Mouse (Mus musculus) cerebellum, adult 2 months (tissue): ENCODE data around the gene Sap30l. TPM values are rescaled to one million over a fixed set of nuclear protein-coding genes. Genes with fewer than 3 reads are reported as not detected.

Experiments used
- DNase-seq, 2 experiments: peaks; one replicate each; pipeline ENCODE4 v3.0.0; 2021
- H3K27ac ChIP-seq: fragments of 200-500 bp; 2 replicates; pipeline ENCODE4 v1.5.1; 2012; ENCODE audit warnings: low read length, control low read depth, inconsistent platforms; ENCODE audit not compliant: insufficient read depth
- H3K27me3 ChIP-seq: fragments of 200-500 bp; 2 replicates; pipeline ENCODE4 v1.6.1; 2012; ENCODE audit warnings: inconsistent platforms, mild to moderate bottlenecking, low read length, moderate library complexity; ENCODE audit not compliant: control insufficient read depth, insufficient read depth
- H3K4me1 ChIP-seq: fragments of 200-500 bp; 2 replicates; pipeline ENCODE4 v1.6.1; 2011; ENCODE audit warnings: low read length; ENCODE audit not compliant: control insufficient read depth, insufficient read depth
- H3K4me3 ChIP-seq: fragments of 200-500 bp; replicated peaks from 2 replicates; pipeline ENCODE3; 2011; ENCODE audit warnings: mild to moderate bottlenecking, low read depth, low read length, control low read depth; ENCODE audit not compliant: insufficient read depth
- CTCF ChIP-seq: fragments of 200-500 bp; IDR thresholded peaks from 2 replicates; pipeline ENCODE4 v1.5.1; 2011; ENCODE audit warnings: low read depth, mild to moderate bottlenecking, control low read depth, low read length, moderate library complexity, borderline replicate concordance; ENCODE audit not compliant: insufficient read depth
- POLR2A ChIP-seq: fragments of 200-500 bp; IDR thresholded peaks from 2 replicates; pipeline ENCODE4 v1.6.1; 2011; ENCODE audit warnings: low read length, control low read depth, borderline replicate concordance; ENCODE audit not compliant: insufficient read depth
- WGBS: fragments of 180-500 bp; shearing (Covaris S2); methylation state at CpG from one replicate; pipeline ENCODE4 v1.1.7; 2018; 5-methylcytosine and 5-hydroxymethylcytosine counted together
- polyA plus RNA-seq: library from polyadenylated mRNA; depleted of rRNA; stranded (reverse); fragments of >200 nt; gene quantifications from 2 replicates; pipeline ENCODE4 v1.2.3, GENCODE M21; 2012

The Sap30l gene
- polyA plus RNA-seq, 1 experiment, result 42.6 TPM

DNA sequence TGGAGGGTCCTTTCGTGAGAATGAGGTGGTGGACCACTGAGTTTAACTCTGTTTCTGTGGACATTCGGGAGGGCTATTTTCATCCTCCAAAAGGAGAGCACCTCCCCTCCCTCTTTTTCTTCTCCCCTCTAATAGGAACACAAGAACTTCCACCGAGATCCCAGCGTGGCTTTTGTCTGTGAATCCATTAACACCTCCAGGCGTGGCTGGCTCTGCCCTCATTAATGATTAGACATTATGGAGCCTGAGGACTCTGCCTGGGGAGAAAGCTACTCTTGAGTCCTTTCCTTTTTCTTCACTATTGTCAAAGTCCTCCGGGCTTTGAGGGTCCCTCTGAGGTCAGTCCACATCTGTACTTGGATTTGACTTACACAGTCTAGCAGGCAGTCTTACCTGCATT is 34.3 kb upstream of the Sap30l start:
- Histone ChIP-seq H3K4me1 (peaks cover 9% of the 10 kb centered on the region), H3K4me3 (no peak overlapping the region), H3K27me3 (no peaks in the 10 kb centered on the region), H3K27ac (no peak overlapping the region)
- no peak for TF ChIP-seq CTCF
- TF ChIP-seq POLR2A, result no peak
- WGBS, result 63% methylated on average over 6 of the region's 6 CpGs
- no peak for DNase-seq

DNA sequence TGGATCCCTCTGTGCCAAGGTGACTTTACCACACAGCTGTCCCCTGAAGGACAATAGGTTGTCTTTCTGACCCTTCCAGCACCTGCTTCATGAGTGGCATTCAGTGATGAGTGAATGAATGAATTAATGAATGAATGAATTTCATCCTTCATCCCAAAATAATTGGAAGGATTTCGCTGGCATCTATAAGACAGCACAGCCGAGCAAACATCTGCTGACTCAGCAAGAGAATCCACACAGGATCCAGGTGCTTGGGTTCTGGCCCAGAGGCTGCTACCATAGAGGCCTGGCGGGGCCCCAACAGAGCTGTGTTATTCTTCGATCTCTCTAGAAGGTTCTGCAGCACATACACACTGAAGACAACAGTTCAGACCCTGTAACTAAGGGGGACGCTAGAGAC is 30.7 kb upstream of the Sap30l start:
- TF ChIP-seq CTCF, result no peak
- TF ChIP-seq POLR2A, result no peak
- DNase-seq, result no peak
- 77% methylated on average over 5 of the region's 5 CpGs for WGBS
- Histone ChIP-seq H3K27me3 (no peaks in the 10 kb centered on the region), H3K27ac (no peak overlapping the region), H3K4me3 (no peak overlapping the region), H3K4me1 (peaks cover 12% of the 10 kb centered on the region)

- no peak overlapping the region for H3K4me3 ChIP-seq
- TF ChIP-seq CTCF, result no peak
- TF ChIP-seq POLR2A, result no peak
- 18% methylated on average over 8 of the region's 8 CpGs for WGBS
- H3K27ac ChIP-seq, result no peak overlapping the region
- peak; percentile 25 to 35 for DNase-seq
- H3K27me3 ChIP-seq, result no peaks in the 10 kb centered on the region
- H3K4me1 ChIP-seq, result peaks cover 21% of the 10 kb centered on the region
These were observed 29.8 kb upstream of the Sap30l start for GRCm38 (mm10) chr11:57771676-57772075.

DNA sequence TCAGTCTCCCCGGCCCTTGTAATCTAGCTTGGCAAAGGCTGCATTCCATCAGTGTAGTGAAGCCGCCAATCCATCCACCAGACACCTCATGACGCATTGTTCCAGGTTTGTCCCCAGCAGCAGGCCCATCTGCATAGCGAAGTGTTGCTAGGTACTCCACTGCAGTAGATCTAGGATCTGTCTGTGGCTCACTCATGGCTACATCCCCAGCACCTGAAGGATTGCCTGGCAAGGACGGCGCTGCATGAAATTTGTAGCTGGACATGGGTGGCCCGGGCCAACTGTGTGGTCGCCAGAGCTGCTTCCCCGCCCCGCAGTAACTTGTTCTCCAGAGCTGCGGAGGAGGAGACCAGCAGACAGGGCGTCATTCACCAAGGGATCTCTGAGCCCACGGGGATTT is 28.0 kb upstream of the Sap30l start:
- DNase-seq, result no peak
- Histone ChIP-seq H3K27ac (no peak overlapping the region), H3K4me3 (no peak overlapping the region), H3K27me3 (no peaks in the 10 kb centered on the region), H3K4me1 (peaks cover 24% of the 10 kb centered on the region)
- TF ChIP-seq POLR2A (no peak), CTCF (no peak)
- WGBS, result 39% methylated on average over 13 of the region's 13 CpGs

DNA sequence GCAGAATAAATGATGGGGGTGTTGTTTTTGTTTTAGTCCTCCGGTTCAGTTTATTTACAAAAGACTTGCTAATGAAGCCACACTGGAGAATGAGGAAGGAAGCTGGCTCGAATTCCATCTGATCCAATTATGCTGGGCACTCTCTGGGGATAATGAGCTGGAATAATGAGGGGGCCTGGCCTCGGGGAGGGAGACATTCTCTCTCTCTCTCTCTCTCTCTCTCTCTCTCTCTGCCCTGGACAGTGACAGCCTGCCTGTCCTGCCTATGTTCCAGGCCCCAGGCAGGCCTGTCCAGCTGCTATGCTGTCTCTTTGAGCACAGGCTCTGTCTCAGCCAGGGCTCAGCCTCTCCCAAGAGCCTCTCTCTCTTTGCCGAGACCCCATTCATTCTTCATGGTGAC is 27.5 kb upstream of the Sap30l start:
- TF ChIP-seq POLR2A (no peak), CTCF (no peak)
- DNase-seq, result no peak
- Histone ChIP-seq H3K4me3 (no peak overlapping the region), H3K27me3 (no peaks in the 10 kb centered on the region), H3K4me1 (peaks cover 24% of the 10 kb centered on the region), H3K27ac (no peak overlapping the region)
- WGBS, result 41% methylated on average over 4 of the region's 4 CpGs

DNA sequence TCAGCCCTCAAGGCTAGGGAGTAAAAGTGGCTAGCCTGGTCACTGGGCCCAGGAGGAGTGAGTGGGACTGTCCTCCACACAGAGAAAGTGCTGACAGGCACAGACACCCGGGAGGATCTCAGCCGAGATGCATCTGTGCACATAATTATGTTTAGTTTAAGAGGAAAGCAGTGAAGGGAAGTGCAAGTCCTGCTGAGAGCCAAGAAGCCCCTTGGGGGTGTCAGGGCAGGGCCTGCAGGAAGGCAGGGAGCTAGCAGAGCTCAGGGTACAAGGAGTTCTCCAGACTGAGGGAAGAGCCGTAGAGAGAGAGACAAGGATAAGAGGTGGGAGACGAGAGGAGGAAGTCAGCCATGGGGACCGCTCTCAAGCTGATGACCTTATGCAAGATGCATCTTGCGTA is 25.6 kb upstream of the Sap30l start:
- no peak for TF ChIP-seq POLR2A
- no peak for TF ChIP-seq CTCF
- Histone ChIP-seq H3K4me3 (no peak overlapping the region), H3K4me1 (peaks cover 24% of the 10 kb centered on the region), H3K27me3 (no peaks in the 10 kb centered on the region), H3K27ac (no peak overlapping the region)
- 79% methylated on average over 6 of the region's 6 CpGs for WGBS
- DNase-seq, result no peak

DNA sequence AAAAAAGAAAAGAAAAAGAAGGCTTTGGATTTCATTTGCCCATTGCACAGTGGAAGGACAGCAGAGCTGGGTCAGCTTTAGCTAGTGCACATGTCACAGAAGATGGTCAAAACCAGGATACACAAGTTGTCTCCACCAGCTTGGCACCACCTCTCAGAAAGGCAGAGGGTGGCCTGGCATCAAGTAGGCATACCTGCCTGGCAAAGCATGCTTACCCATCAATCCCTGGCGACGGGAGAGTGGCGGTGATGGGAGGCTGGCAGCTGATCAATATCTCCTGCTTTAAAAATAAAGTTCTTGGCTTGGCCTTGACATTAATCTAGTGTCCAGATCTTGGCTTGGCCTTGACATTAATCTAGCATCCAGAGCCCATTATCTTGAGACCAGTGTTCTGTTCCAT is 24.9 kb upstream of the Sap30l start:
- 13% methylated on average over 3 of the region's 3 CpGs for WGBS
- no peaks in the 10 kb centered on the region for H3K27me3 ChIP-seq
- DNase-seq, result peak in 1 of 2 experiments; percentile 22
- H3K4me3 ChIP-seq, result no peak overlapping the region
- H3K27ac ChIP-seq, result no peak overlapping the region
- TF ChIP-seq CTCF (no peak), POLR2A (no peak)
- peaks cover 18% of the 10 kb centered on the region for H3K4me1 ChIP-seq

GRCm38 (mm10) chr11:57778349-57778748 is 23.1 kb upstream of the Sap30l start:
- H3K4me1 ChIP-seq, result peaks cover 12% of the 10 kb centered on the region
- H3K4me3 ChIP-seq, result no peak overlapping the region
- no peak overlapping the region for H3K27ac ChIP-seq
- no peaks in the 10 kb centered on the region for H3K27me3 ChIP-seq
- DNase-seq, result peak; percentile 29 to 54
- 25% methylated on average over 5 of the region's 5 CpGs for WGBS
- TF ChIP-seq CTCF (peak; percentile 95), POLR2A (no peak)

GRCm38 (mm10) chr11:57779824-57780223 is 21.6 kb upstream of the Sap30l start:
- no peak overlapping the region for H3K4me3 ChIP-seq
- no peaks in the 10 kb centered on the region for H3K27me3 ChIP-seq
- WGBS, result 87% methylated on average over 14 of the region's 14 CpGs
- peaks cover 12% of the 10 kb centered on the region for H3K4me1 ChIP-seq
- DNase-seq, result no peak
- no peak overlapping the region for H3K27ac ChIP-seq
- TF ChIP-seq POLR2A (no peak), CTCF (no peak)
